Mouse (Mus musculus) heart, postnatal 0 days (tissue): ENCODE measurements around the gene Wnk4. TPM values are rescaled to one million over a fixed set of nuclear protein-coding genes. Genes with fewer than 3 reads are reported as not detected.

ENCODE experiments used
- ATAC-seq: fragments of 200-750 bp; cut with Nextera tagmentation; 2 replicates; pipeline ENCODE4 v1.8.0; 2017; ENCODE audit warnings: low read depth, moderate number of reproducible peaks, moderate library complexity; ENCODE audit not compliant: insufficient read depth
- DNase-seq: peaks from one replicate; pipeline ENCODE4 v3.0.0-alpha.2; 2016; ENCODE audit warnings: low spot score
- H3K27ac ChIP-seq: fragments of 300-500 bp; sonication (generic); 2 replicates; pipeline ENCODE4 v1.5.1; 2014; ENCODE audit warnings: low read depth, mild to moderate bottlenecking
- H3K27me3 ChIP-seq: fragments of 300-500 bp; sonication (generic); 2 replicates; pipeline ENCODE4 v1.6.1; 2014; ENCODE audit warnings: low read length, mixed read lengths; ENCODE audit not compliant: control insufficient read depth, insufficient read depth
- H3K36me3 ChIP-seq: fragments of 300-500 bp; sonication (generic); replicated peaks from 2 replicates; pipeline ENCODE4 v1.6.1; 2014; ENCODE audit warnings: low read length, mixed read lengths; ENCODE audit not compliant: control insufficient read depth, insufficient read depth
- H3K4me1 ChIP-seq: fragments of 300-500 bp; sonication (generic); 2 replicates; pipeline ENCODE4 v1.6.1; 2014; ENCODE audit warnings: antibody characterized with exemption; ENCODE audit not compliant: control insufficient read depth, insufficient read depth
- H3K4me2 ChIP-seq: fragments of 300-500 bp; sonication (generic); 2 replicates; pipeline ENCODE4 v1.6.1; 2014; ENCODE audit warnings: low read depth, mild to moderate bottlenecking, low read length, moderate library complexity
- H3K4me3 ChIP-seq: fragments of 300-500 bp; sonication (generic); 2 replicates; pipeline ENCODE4 v1.5.1; 2014; ENCODE audit warnings: low read depth, low read length
- H3K9ac ChIP-seq: fragments of 300-500 bp; sonication (generic); replicated peaks from 2 replicates; pipeline ENCODE4 v1.6.1; 2014; ENCODE audit warnings: low read depth, low read length, mixed read lengths
- H3K9me3 ChIP-seq: fragments of 300-500 bp; sonication (generic); replicated peaks from 2 replicates; pipeline ENCODE4 v1.6.1; 2016; ENCODE audit warnings: low read length; ENCODE audit not compliant: control insufficient read depth
- CTCF ChIP-seq: IDR thresholded peaks from 2 replicates; pipeline ENCODE4 v1.5.1; 2016; ENCODE audit warnings: antibody characterized with exemption, control low read depth, low read depth
- EP300 ChIP-seq: IDR thresholded peaks from 2 replicates; pipeline ENCODE4 v1.6.1; 2016; ENCODE audit warnings: antibody characterized with exemption, low read depth
- WGBS: fragments of 180-500 bp; shearing (Covaris S2); extraction: QIAGEN DNeasy Blood & Tissue Kit; methylation state at CpG from one replicate; pipeline ENCODE4 v1.1.7; 2014; 5-methylcytosine and 5-hydroxymethylcytosine counted together
- polyA plus RNA-seq: library from polyadenylated mRNA; unstranded; fragments of >200 nt; fragmentation: Nextera tagmentation; extraction: Ambion mirVana; gene quantifications from 2 replicates; pipeline ENCODE4 v1.2.1, GENCODE M21; 2015
- total RNA-seq: library from RNA; depleted of rRNA; stranded (reverse); fragments of >200 nt; gene quantifications from 2 replicates; pipeline ENCODE4 v1.2.3, GENCODE M21; 2014; ENCODE audit warnings: low replicate concordance

The Wnk4 gene
- total and polyA plus RNA-seq, 2 experiments from 2014 or later = 3.2 to 4.0 TPM

DNA sequence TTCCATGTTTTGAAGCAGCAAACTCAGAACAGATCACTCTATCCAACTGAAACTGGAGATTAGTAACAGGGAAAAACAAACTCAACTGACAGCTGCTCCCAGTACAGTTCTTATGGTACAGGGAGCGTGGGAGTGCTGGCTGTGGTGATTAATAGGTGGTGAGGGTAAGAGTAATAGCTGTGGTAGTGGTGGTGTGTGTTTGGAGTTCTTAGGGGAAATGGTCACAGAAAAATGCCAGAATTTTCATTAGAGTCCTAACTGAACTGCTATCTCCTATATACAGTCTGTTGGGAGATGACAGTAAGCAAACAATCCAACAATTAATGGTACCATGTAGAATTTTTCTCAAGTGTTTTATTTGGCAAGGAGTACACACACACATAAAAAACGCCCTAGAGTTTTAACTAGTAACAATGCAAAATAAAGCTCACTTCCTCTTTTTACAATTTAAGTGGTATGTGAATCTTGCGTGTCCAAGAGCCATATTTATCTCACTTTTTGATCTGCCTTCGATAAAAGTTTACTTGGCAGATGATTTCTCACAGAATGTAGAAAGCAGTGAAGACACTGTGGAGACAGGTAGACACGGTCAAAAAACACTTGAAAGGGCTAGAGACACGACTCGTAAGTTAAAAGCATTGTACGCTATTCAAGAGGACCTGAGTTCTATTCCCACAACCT, 38.9 kb upstream of the Wnk4 start:
- Histone ChIP-seq H3K36me3 (peaks cover 19% of the 10 kb centered on the region), H3K9ac (no peak overlapping the region), H3K4me2 (no peak overlapping the region), H3K27me3 (no peaks in the 10 kb centered on the region), H3K27ac (peak overlapping the region; percentile 70), H3K9me3 (no peaks in the 10 kb centered on the region), H3K4me1 (no peaks in the 10 kb centered on the region; the same call in 1 of the 2 replicates), H3K4me3 (no peak overlapping the region)
- DNase-seq (peak; percentile 17), ATAC-seq (0 out of 2 replicates have a peak, but pooled peaks have one; percentile 20)
- 71% methylated on average over 8 of the region's 8 CpGs for WGBS
- no peak for TF ChIP-seq EP300
- no peak for TF ChIP-seq CTCF

GRCm38 (mm10) chr11:101224337-101224736, 36.0 kb upstream of the Wnk4 start:
- H3K4me1 ChIP-seq = no peaks in the 10 kb centered on the region; the same call in 1 of the 2 replicates
- TF ChIP-seq EP300 = no peak
- TF ChIP-seq CTCF = no peak
- H3K9ac ChIP-seq = no peak overlapping the region
- 73% methylated on average over 3 of the region's 3 CpGs for WGBS
- 0 out of 2 replicates have a peak, but pooled peaks cover 3% of the 10 kb centered on the region for H3K27me3 ChIP-seq
- no peak overlapping the region for H3K4me2 ChIP-seq
- peak overlapping the region; percentile 81; the same call in 1 of the 2 replicates for H3K27ac ChIP-seq
- no peaks in the 10 kb centered on the region for H3K36me3 ChIP-seq
- DNase-seq (no peak), ATAC-seq (no peak)
- no peak overlapping the region for H3K4me3 ChIP-seq
- H3K9me3 ChIP-seq = no peaks in the 10 kb centered on the region

GRCm38 (mm10) chr11:101225331-101226064, 34.9 kb upstream of the Wnk4 start:
- peak overlapping the region; percentile 89 for H3K4me3 ChIP-seq
- H3K27ac ChIP-seq = peak overlapping the region; percentile 81
- no peaks in the 10 kb centered on the region for H3K9me3 ChIP-seq
- WGBS = 17% methylated on average over 25 of the region's 25 CpGs
- H3K9ac ChIP-seq = peak overlapping the region; percentile 83
- peak overlapping the region; percentile 96 for H3K4me2 ChIP-seq
- H3K36me3 ChIP-seq = no peaks in the 10 kb centered on the region
- DNase-seq (peak; percentile 8), ATAC-seq (no peak)
- H3K4me1 ChIP-seq = no peaks in the 10 kb centered on the region; the same call in 1 of the 2 replicates
- H3K27me3 ChIP-seq = 0 out of 2 replicates have a peak, but pooled peaks cover 3% of the 10 kb centered on the region
- TF ChIP-seq CTCF (no peak), EP300 (no peak)

- TF ChIP-seq EP300 (no peak), CTCF (no peak)
- ATAC-seq = peak; percentile 82
- WGBS = under 1% methylated on average over 56 of the region's 56 CpGs
Observed at GRCm38 (mm10) chr11:101226065-101226701, 34.2 kb upstream of the Wnk4 start, which contains the start of gene Ezh1. Gene Ezh1, minus strand, starts transcription at chr11:101226463.

DNA sequence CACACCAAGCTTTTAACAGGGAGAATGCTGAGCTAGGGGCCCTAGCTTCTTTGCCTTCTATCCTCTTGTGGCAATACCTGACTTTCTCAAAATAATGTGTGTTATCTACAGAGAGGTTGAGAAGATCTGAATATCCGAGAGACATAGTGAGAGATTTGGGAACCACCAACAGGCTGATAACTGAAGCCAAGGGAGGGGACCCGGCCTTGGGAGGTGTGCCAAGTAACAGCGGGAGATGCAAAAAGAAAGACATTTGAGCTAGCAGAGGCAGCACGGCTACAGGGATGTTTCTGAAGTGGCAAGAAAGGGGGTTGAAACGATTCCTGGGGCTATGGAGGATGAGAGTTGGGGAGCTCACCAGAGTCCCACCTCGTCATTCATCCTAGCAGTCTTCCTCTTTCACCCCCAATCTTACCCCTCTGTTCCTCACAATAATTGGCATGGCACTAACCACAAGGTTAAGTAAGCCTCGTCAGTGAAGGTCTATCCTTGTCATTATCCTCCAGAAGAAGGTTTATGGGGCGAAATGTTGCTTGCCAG, 30.9 kb upstream of the Wnk4 start:
- H3K4me1 ChIP-seq = no peaks in the 10 kb centered on the region
- WGBS = 23% methylated on average over 8 of the region's 8 CpGs
- DNase-seq (no peak), ATAC-seq (no peak)
- H3K27ac ChIP-seq = peak overlapping the region; percentile 89
- H3K9ac ChIP-seq = no peak overlapping the region
- no peaks in the 10 kb centered on the region for H3K9me3 ChIP-seq
- H3K4me3 ChIP-seq = no peak overlapping the region
- 0 out of 2 replicates have a peak, but pooled peaks cover 3% of the 10 kb centered on the region for H3K27me3 ChIP-seq
- TF ChIP-seq EP300 (no peak), CTCF (no peak)
- H3K36me3 ChIP-seq = no peaks in the 10 kb centered on the region
- no peak overlapping the region for H3K4me2 ChIP-seq

More at GRCm38 (mm10) chr11:101226065-101226701, 34.2 kb upstream of the Wnk4 start, which contains the start of gene Ezh1:
- H3K9me3 ChIP-seq = no peaks in the 10 kb centered on the region
- no peaks in the 10 kb centered on the region for H3K36me3 ChIP-seq
- no peaks in the 10 kb centered on the region for H3K4me1 ChIP-seq
- H3K9ac ChIP-seq = peak within 1 kb of the TSS; percentile 83
- DNase-seq = peak; percentile 69
- peak within 1 kb of the TSS; percentile 96 for H3K4me2 ChIP-seq
- H3K27ac ChIP-seq = peak within 1 kb of the TSS; percentile 81
- H3K4me3 ChIP-seq = peak within 1 kb of the TSS; percentile 89
- 0 out of 2 replicates have a peak, but pooled peaks cover 3% of the 10 kb centered on the region for H3K27me3 ChIP-seq
